Mouse (Mus musculus) MEL (cell line): ENCODE measurements at regions not wholly inside any gene's neighbourhood (a gene's known extent, or its start where the extent isn't known, plus 50 kb on each side); places are given as distances from the start of the nearest gene placed in this dataset.

Source experiments
- DNase-seq: peaks from one replicate; pipeline ENCODE4 v3.0.0; 2011; ENCODE audit warnings: low read depth, low spot score
- H3K27ac ChIP-seq: 2 replicates; pipeline ENCODE4 v1.5.1; 2012; ENCODE audit warnings: low read depth, mild to moderate bottlenecking, control low read depth, low read length, moderate library complexity; ENCODE audit not compliant: control insufficient read depth
- H3K27me3 ChIP-seq, 2 experiments: fragments of 150-350 bp in 1 of 2; sonication (generic) in 1 of 2; 2 replicates each; pipeline ENCODE4 v1.6.1; 2012; ENCODE audit warnings: low read length in 2 of 2, mild to moderate bottlenecking in 2 of 2, improper control_type of control experiment in 1 of 2, moderate library complexity in 1 of 2; ENCODE audit not compliant: insufficient read depth in 2 of 2, control insufficient read depth in 1 of 2
- H3K36me3 ChIP-seq, 2 experiments: 2 replicates each; pipeline ENCODE4 v1.6.1; 2012 to 2014; ENCODE audit warnings: low read length in 2 of 2, improper control_type of control experiment in 1 of 2, inconsistent platforms in 1 of 2, mild to moderate bottlenecking in 1 of 2; ENCODE audit not compliant: insufficient read depth in 2 of 2, control insufficient read depth in 1 of 2
- H3K4me1 ChIP-seq, 2 experiments: fragments of 150-350 bp in 1 of 2; sonication (generic) in 1 of 2; 2 replicates each; pipeline ENCODE4 v1.6.1; 2012; ENCODE audit warnings: low read length in 2 of 2, improper control_type of control experiment in 1 of 2, mild to moderate bottlenecking in 1 of 2; ENCODE audit not compliant: insufficient read depth in 2 of 2, control insufficient read depth in 1 of 2
- H3K4me3 ChIP-seq, 2 experiments: fragments of 150-350 bp in 1 of 2; sonication (generic) in 1 of 2; 2 replicates each; pipeline ENCODE4 v1.5.1; 2012; ENCODE audit warnings: low read depth in 2 of 2, low read length in 2 of 2, mild to moderate bottlenecking in 2 of 2, moderate library complexity in 2 of 2, control low read depth in 1 of 2, improper control_type of control experiment in 1 of 2; ENCODE audit not compliant: control insufficient read depth in 1 of 2, insufficient read depth in 1 of 2
- H3K79me2 ChIP-seq: 2 replicates; pipeline ENCODE4 v1.6.1; 2012; ENCODE audit warnings: mild to moderate bottlenecking, low read length, moderate library complexity; ENCODE audit not compliant: control insufficient read depth, poor library complexity, insufficient read depth
- H3K9ac ChIP-seq: 2 replicates; pipeline ENCODE4 v1.6.1; 2012; ENCODE audit warnings: low read depth, mild to moderate bottlenecking, control low read depth, low read length, moderate library complexity; ENCODE audit not compliant: control insufficient read depth, poor library complexity, severe bottlenecking
- H3K9me3 ChIP-seq: fragments of 150-350 bp; sonication (generic); replicated peaks from 2 replicates; pipeline ENCODE4 v1.6.1; 2012; ENCODE audit warnings: mild to moderate bottlenecking, low read length, improper control_type of control experiment, moderate library complexity; ENCODE audit not compliant: insufficient read depth
- E2F4 ChIP-seq: IDR thresholded peaks from 2 replicates; pipeline ENCODE4 v1.6.1; 2011; ENCODE audit warnings: low read depth, low read length, improper control_type of control experiment, borderline replicate concordance
- HCFC1 ChIP-seq: IDR thresholded peaks from 2 replicates; pipeline ENCODE4 v1.6.1; 2012; ENCODE audit warnings: low read depth, mild to moderate bottlenecking, inconsistent platforms, low read length, improper control_type of control experiment, moderate library complexity
- KAT2A ChIP-seq: conservative IDR thresholded peaks from 2 replicates; pipeline ENCODE4 v1.6.1; 2012; ENCODE audit warnings: low read depth, low read length, improper control_type of control experiment, inconsistent platforms
- MAFK ChIP-seq: IDR thresholded peaks from 2 replicates; pipeline ENCODE4 v1.6.1; 2011; ENCODE audit warnings: low read depth, mild to moderate bottlenecking, low read length, improper control_type of control experiment, borderline replicate concordance
- MAX ChIP-seq: IDR thresholded peaks from 2 replicates; pipeline ENCODE4 v1.6.1; 2011; ENCODE audit warnings: low read length, improper control_type of control experiment
- MXI1 ChIP-seq: IDR thresholded peaks from 2 replicates; pipeline ENCODE4 v1.6.1; 2011; ENCODE audit warnings: mild to moderate bottlenecking, low read depth, low read length, improper control_type of control experiment
- MYC ChIP-seq: IDR thresholded peaks from 2 replicates; pipeline ENCODE4 v1.6.1; 2011; ENCODE audit warnings: low read depth, mild to moderate bottlenecking, low read length, improper control_type of control experiment, moderate library complexity
- POLR2AphosphoS2 ChIP-seq: IDR thresholded peaks from 2 replicates; pipeline ENCODE4 v1.6.1; 2011; ENCODE audit warnings: low read length, improper control_type of control experiment
- POLR2AphosphoS5 ChIP-seq: IDR thresholded peaks from 2 replicates; pipeline ENCODE4 v1.6.1; 2012; ENCODE audit warnings: low read depth, borderline replicate concordance, mild to moderate bottlenecking, inconsistent platforms, low read length, moderate library complexity, mixed read lengths
- RCOR1 ChIP-seq: IDR thresholded peaks from 2 replicates; pipeline ENCODE4 v1.6.1; 2012; ENCODE audit warnings: low read depth, mild to moderate bottlenecking, inconsistent platforms, low read length, improper control_type of control experiment
- SIN3A ChIP-seq: IDR thresholded peaks from 2 replicates; pipeline ENCODE4 v1.6.1; 2012; ENCODE audit warnings: low read length, improper control_type of control experiment, inconsistent platforms
- TAL1 ChIP-seq: IDR thresholded peaks from 2 replicates; pipeline ENCODE4 v1.6.1; 2012; ENCODE audit warnings: mild to moderate bottlenecking, inconsistent platforms, low read length, moderate library complexity, mixed read lengths
- TBP ChIP-seq: IDR thresholded peaks from 2 replicates; pipeline ENCODE4 v1.8.0; 2011; ENCODE audit warnings: low read depth, low read length, improper control_type of control experiment
- UBTF ChIP-seq: IDR thresholded peaks from 2 replicates; pipeline ENCODE4 v1.6.1; 2012; ENCODE audit warnings: low read depth, mild to moderate bottlenecking, inconsistent platforms, low read length, improper control_type of control experiment, moderate library complexity, borderline replicate concordance; ENCODE audit not compliant: insufficient read depth
- ZC3H11A ChIP-seq: IDR thresholded peaks from 2 replicates; pipeline ENCODE4 v1.6.1; 2012; ENCODE audit warnings: low read depth, mild to moderate bottlenecking, inconsistent platforms, low read length, improper control_type of control experiment

- no peak overlapping the region for H3K27ac ChIP-seq
- no peak overlapping the region for H3K4me3 ChIP-seq
- no peak for TF ChIP-seq MAFK
These were observed 109.2 kb upstream of the Sash1 start for GRCm38 (mm10) chr10:8995097-8995496.

GRCm38 (mm10) chr10:8986339-8986738 lies 100.5 kb upstream of the Sash1 start:
- no peak overlapping the region for H3K4me3 ChIP-seq
- no peak for TF ChIP-seq POLR2AphosphoS5
- no peak for TF ChIP-seq ZC3H11A
- no peak for TF ChIP-seq E2F4
- TF ChIP-seq KAT2A = no peak
- TF ChIP-seq RCOR1 = no peak
- TF ChIP-seq MYC = no peak
- no peak for TF ChIP-seq SIN3A
- no peak for TF ChIP-seq UBTF
- TF ChIP-seq TBP = no peak
- no peak for TF ChIP-seq MAX
- TF ChIP-seq TAL1 = no peak
- TF ChIP-seq MXI1 = no peak
- TF ChIP-seq, all 39 proteins: peak for 0
- H3K27ac ChIP-seq = no peak overlapping the region
- no peaks in the 10 kb centered on the region for H3K27me3 ChIP-seq
- no peak overlapping the region for H3K9ac ChIP-seq
- DNase-seq = no peak
- H3K79me2 ChIP-seq = no peaks in the 10 kb centered on the region
- H3K4me1 ChIP-seq = no peaks in the 10 kb centered on the region
- H3K9me3 ChIP-seq = no peaks in the 10 kb centered on the region
- no peaks in the 10 kb centered on the region for H3K36me3 ChIP-seq

More at GRCm38 (mm10) chr10:8995097-8995496, 109.2 kb upstream of the Sash1 start:
- Histone ChIP-seq H3K27me3 (no peaks in the 10 kb centered on the region), H3K4me1 (no peaks in the 10 kb centered on the region), H3K36me3 (no peaks in the 10 kb centered on the region), H3K79me2 (no peaks in the 10 kb centered on the region), H3K9me3 (no peaks in the 10 kb centered on the region), H3K9ac (no peak overlapping the region)
- DNase-seq = no peak

GRCm38 (mm10) chr10:8983347-8983746 lies 97.5 kb upstream of the Sash1 start:
- Histone ChIP-seq H3K36me3 (no peaks in the 10 kb centered on the region), H3K4me1 (no peaks in the 10 kb centered on the region), H3K4me3 (no peak overlapping the region), H3K79me2 (no peaks in the 10 kb centered on the region), H3K9ac (no peak overlapping the region), H3K9me3 (no peaks in the 10 kb centered on the region), H3K27ac (no peak overlapping the region), H3K27me3 (no peaks in the 10 kb centered on the region)
- DNase-seq = no peak
- no peak for TF ChIP-seq POLR2AphosphoS2
- TF ChIP-seq SIN3A = no peak
- no peak for TF ChIP-seq HCFC1
